Mouse (Mus musculus): ENCODE measurements around the gene Pitpnm3. TPM values are rescaled to one million over a fixed set of nuclear protein-coding genes. Genes with fewer than 3 reads are reported as not detected.

The Pitpnm3 gene
- polyA plus RNA-seq, 1 experiment from 2014 or later: 0.39 TPM

DNA sequence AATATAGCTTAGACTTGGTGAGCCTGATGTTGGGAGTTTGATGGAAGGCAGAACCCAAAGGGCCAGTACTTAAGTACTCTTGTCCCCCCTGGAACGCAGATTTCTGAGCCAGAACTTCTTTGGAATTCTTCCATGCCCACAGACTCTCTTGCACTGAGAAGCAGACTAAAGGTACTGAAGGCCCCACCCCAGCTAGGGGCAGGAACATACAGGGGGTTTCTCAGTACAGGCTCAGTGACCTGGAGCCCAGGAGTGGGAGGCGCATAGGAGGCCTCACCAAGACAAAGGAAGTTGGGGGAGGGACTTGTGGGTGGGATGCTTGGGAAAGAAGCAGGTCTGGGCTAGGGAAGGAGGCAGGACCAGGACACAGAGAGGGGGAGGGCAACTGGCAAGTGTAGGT is 15.5 kb upstream of the Pitpnm3 start:
- Histone ChIP-seq H3K36me3 (ENCODE audit: control insufficient read depth, insufficient read depth, low read length) (peaks cover 25% of the 10 kb centered on the region), H3K9me3 (ENCODE audit: control insufficient read depth, low read length) (no peaks in the 10 kb centered on the region), H3K27ac (replicated peaks in 1 of 2; ENCODE audit: control insufficient read depth in 1 of 2, insufficient read depth in 1 of 2, low read depth in 2 of 2, low read length in 2 of 2) (no peak overlapping the region), H3K4me2 (ENCODE audit: low read length) (no peak overlapping the region), H3K27me3 (ENCODE audit: control insufficient read depth, insufficient read depth, low read length) (no peaks in the 10 kb centered on the region), H3K9ac (ENCODE audit: low read length) (no peak overlapping the region), H3K4me1 (ENCODE audit: control insufficient read depth in 2 of 2, insufficient read depth in 2 of 2, low read length in 2 of 2) (no peaks in the 10 kb centered on the region), H3K4me3 (ENCODE audit: control insufficient read depth in 1 of 2, insufficient read depth in 1 of 2, low read depth in 1 of 2, low read length in 2 of 2) (no peak overlapping the region)
- ATAC-seq (ENCODE audit: insufficient number of reproducible peaks, insufficient read depth, low FRiP score, low read depth): no peak
- whole genome bisulfite sequencing: 58% methylated on average over 2 of the region's 2 CpGs

DNA sequence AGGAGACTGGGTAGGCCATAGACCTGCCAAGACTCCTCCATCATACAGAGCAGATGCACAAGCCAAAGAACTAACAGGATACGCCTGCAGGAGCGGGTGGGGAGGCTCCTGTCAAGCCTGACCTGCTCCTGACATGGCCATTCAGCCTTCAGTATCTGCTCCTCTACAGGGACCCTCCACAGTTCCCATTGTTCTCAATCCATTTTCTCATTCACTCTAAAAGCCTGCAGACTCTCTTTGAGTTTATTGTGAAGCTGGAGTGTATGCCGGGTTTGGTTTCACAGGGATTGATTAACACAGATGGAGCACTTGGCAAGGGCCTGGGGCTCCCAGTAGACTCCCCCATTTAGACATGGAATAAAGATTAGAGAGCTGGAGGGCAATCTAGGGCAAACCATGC is 12.3 kb upstream of the Pitpnm3 start:
- Histone ChIP-seq H3K4me2 (ENCODE audit: low read length) (no peak overlapping the region), H3K4me3 (ENCODE audit: control insufficient read depth in 1 of 2, insufficient read depth in 1 of 2, low read depth in 1 of 2, low read length in 2 of 2) (no peak overlapping the region), H3K9ac (ENCODE audit: low read length) (no peak overlapping the region), H3K27ac (replicated peaks in 1 of 2; ENCODE audit: control insufficient read depth in 1 of 2, insufficient read depth in 1 of 2, low read depth in 2 of 2, low read length in 2 of 2) (no peak overlapping the region), H3K27me3 (ENCODE audit: control insufficient read depth, insufficient read depth, low read length) (peaks cover 6% of the 10 kb centered on the region; the same call in 1 of the 2 replicates), H3K4me1 (ENCODE audit: control insufficient read depth in 2 of 2, insufficient read depth in 2 of 2, low read length in 2 of 2) (0 out of 4 replicates have a peak, but pooled peaks cover 0 to 2% of the 10 kb centered on the region in 2 experiments), H3K36me3 (ENCODE audit: control insufficient read depth, insufficient read depth, low read length) (no peaks in the 10 kb centered on the region), H3K9me3 (ENCODE audit: control insufficient read depth, low read length) (no peaks in the 10 kb centered on the region)
- WGBS: 65% methylated on average over 3 of the region's 3 CpGs
- ATAC-seq (ENCODE audit: insufficient number of reproducible peaks, insufficient read depth, low FRiP score, low read depth): no peak

DNA sequence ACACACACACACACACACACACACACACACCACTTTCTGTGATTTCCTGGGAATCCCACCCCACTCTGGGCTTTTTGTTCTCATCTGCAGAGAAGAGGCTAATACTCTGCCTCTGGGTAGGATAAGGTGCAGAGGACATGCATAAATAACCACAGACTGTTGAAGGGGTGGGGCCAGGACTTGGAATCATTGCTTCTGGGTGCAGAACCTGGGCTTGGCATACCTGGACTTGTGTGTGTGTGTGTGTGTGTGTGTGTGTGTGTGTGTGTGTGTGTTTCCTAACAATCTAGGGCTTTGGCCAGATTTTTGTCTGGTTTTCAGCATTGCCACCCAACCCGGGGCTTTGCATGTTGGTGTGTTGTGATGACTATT is 10.3 kb upstream of the Pitpnm3 start:
- Histone ChIP-seq H3K27ac (replicated peaks in 1 of 2; ENCODE audit: control insufficient read depth in 1 of 2, insufficient read depth in 1 of 2, low read depth in 2 of 2, low read length in 2 of 2) (no peak overlapping the region), H3K9ac (ENCODE audit: low read length) (no peak overlapping the region), H3K4me1 (ENCODE audit: control insufficient read depth in 2 of 2, insufficient read depth in 2 of 2, low read length in 2 of 2) (0 out of 4 replicates have a peak, but pooled peaks cover 0 to 2% of the 10 kb centered on the region in 2 experiments), H3K27me3 (ENCODE audit: control insufficient read depth, insufficient read depth, low read length) (peaks cover 6% of the 10 kb centered on the region; the same call in 1 of the 2 replicates), H3K9me3 (ENCODE audit: control insufficient read depth, low read length) (no peaks in the 10 kb centered on the region), H3K4me3 (ENCODE audit: control insufficient read depth in 1 of 2, insufficient read depth in 1 of 2, low read depth in 1 of 2, low read length in 2 of 2) (no peak overlapping the region), H3K4me2 (ENCODE audit: low read length) (no peak overlapping the region), H3K36me3 (ENCODE audit: control insufficient read depth, insufficient read depth, low read length) (no peaks in the 10 kb centered on the region)
- no peak for ATAC-seq (ENCODE audit: insufficient number of reproducible peaks, insufficient read depth, low FRiP score, low read depth)
- WGBS: 69% methylated on average over 1 of the region's 1 CpGs

DNA sequence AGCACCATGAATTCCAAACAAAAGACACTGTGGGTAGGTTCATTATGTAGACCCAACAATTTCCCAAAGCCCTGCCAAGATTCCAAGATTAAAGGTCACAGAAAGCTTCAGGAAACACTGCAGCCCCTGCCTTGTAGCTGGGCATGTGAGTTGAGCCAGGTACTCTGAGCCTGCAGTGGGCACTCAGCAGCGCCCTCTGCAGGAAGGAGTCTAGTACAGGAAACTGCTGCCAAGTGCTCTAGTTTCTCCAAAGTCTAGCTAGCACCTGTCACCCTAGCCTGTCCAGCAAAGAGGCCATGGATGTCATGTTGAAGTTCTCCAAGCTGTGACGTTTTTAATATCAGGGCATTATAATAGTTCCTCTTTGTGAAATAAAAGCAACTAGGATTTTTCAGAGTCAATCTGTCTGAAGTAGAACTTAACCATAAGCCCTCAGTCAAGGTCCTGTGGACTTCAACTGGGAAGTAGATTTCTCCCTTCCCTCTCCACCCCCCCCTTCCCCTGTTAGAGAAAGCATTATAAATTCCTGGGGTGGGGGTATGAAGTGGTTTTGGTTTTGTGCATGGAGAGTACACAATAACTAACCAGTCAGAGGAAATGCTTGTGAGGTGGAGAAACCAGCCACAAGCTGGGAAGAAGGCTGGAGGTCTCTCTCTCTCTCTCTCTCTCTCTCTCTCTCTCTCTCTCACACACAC is 9.8 kb upstream of the Pitpnm3 start:
- Histone ChIP-seq H3K27me3 (ENCODE audit: control insufficient read depth, insufficient read depth, low read length) (peaks cover 6% of the 10 kb centered on the region; the same call in 1 of the 2 replicates), H3K4me1 (ENCODE audit: control insufficient read depth in 2 of 2, insufficient read depth in 2 of 2, low read length in 2 of 2) (0 out of 4 replicates have a peak, but pooled peaks cover 0 to 2% of the 10 kb centered on the region in 2 experiments), H3K4me2 (ENCODE audit: low read length) (no peak overlapping the region), H3K9me3 (ENCODE audit: control insufficient read depth, low read length) (no peaks in the 10 kb centered on the region), H3K36me3 (ENCODE audit: control insufficient read depth, insufficient read depth, low read length) (no peaks in the 10 kb centered on the region), H3K27ac (replicated peaks in 1 of 2; ENCODE audit: control insufficient read depth in 1 of 2, insufficient read depth in 1 of 2, low read depth in 2 of 2, low read length in 2 of 2) (no peak overlapping the region), H3K9ac (ENCODE audit: low read length) (no peak overlapping the region), H3K4me3 (ENCODE audit: control insufficient read depth in 1 of 2, insufficient read depth in 1 of 2, low read depth in 1 of 2, low read length in 2 of 2) (no peak overlapping the region)
- ATAC-seq (ENCODE audit: insufficient number of reproducible peaks, insufficient read depth, low FRiP score, low read depth): no peak
- WGBS: 8% methylated on average over 2 of the region's 2 CpGs

DNA sequence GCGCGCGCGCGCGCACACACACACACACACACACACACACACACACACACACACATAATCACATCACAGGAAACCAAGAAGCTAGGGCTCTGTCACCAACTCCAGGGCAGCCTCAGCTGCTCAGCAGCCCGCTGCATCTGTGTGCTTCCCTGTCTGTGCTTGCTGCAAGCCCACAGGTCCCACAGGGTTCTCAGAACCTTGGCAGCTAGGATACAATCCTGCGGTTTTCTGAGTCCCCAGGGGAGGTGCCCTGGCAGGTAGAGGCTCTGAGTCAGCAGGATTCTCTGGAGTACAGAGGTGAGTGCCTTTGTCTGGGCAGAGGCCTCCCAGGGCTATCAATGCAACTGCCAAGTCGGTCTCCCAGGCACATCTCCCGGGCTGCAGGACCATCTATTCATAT is 7.3 kb upstream of the Pitpnm3 start:
- H3K4me1 ChIP-seq (ENCODE audit: control insufficient read depth in 2 of 2, insufficient read depth in 2 of 2, low read length in 2 of 2): peaks cover 0 to 2% of the 10 kb centered on the region in 2 experiments; a peak in 1 of 4 replicates
- no peak overlapping the region for H3K9ac ChIP-seq (ENCODE audit: low read length)
- no peak overlapping the region for H3K27ac ChIP-seq (replicated peaks in 1 of 2; ENCODE audit: control insufficient read depth in 1 of 2, insufficient read depth in 1 of 2, low read depth in 2 of 2, low read length in 2 of 2)
- peaks cover 15% of the 10 kb centered on the region for H3K27me3 ChIP-seq (ENCODE audit: control insufficient read depth, insufficient read depth, low read length)
- 54% methylated on average over 10 of the region's 10 CpGs for WGBS
- H3K9me3 ChIP-seq (ENCODE audit: control insufficient read depth, low read length): no peaks in the 10 kb centered on the region
- ATAC-seq (ENCODE audit: insufficient number of reproducible peaks, insufficient read depth, low FRiP score, low read depth): no peak
- no peak overlapping the region for H3K4me3 ChIP-seq (ENCODE audit: control insufficient read depth in 1 of 2, insufficient read depth in 1 of 2, low read depth in 1 of 2, low read length in 2 of 2)
- H3K4me2 ChIP-seq (ENCODE audit: low read length): no peak overlapping the region
- H3K36me3 ChIP-seq (ENCODE audit: control insufficient read depth, insufficient read depth, low read length): no peaks in the 10 kb centered on the region

DNA sequence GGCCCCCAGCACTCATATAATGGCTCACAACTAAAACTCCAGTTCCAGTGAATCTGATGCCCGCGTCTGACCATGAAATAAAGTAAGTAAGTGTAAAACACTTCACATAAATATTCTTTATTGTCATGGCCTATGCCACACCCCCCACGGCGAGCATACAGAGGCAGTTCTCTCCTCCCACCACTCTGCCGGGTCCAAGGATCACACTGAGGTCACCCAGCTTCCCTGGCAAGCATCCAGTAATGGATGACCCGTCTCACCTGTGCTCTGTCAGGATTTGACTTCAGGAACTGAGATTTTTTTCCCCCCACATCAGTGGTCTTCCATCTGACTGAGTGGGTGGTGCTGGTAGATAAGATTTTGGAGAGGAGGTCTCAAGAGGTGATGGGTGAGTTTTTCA is 4.6 kb upstream of the Pitpnm3 start:
- Histone ChIP-seq H3K27me3 (ENCODE audit: control insufficient read depth, insufficient read depth, low read length) (peaks cover 35% of the 10 kb centered on the region), H3K9me3 (ENCODE audit: control insufficient read depth, low read length) (no peaks in the 10 kb centered on the region), H3K4me3 (ENCODE audit: control insufficient read depth in 1 of 2, insufficient read depth in 1 of 2, low read depth in 1 of 2, low read length in 2 of 2) (no peak overlapping the region), H3K4me1 (ENCODE audit: control insufficient read depth in 2 of 2, insufficient read depth in 2 of 2, low read length in 2 of 2) (no peaks in the 10 kb centered on the region; a peak in 2 of 4 replicates), H3K4me2 (ENCODE audit: low read length) (no peak overlapping the region), H3K9ac (ENCODE audit: low read length) (no peak overlapping the region), H3K36me3 (ENCODE audit: control insufficient read depth, insufficient read depth, low read length) (no peaks in the 10 kb centered on the region), H3K27ac (replicated peaks in 1 of 2; ENCODE audit: control insufficient read depth in 1 of 2, insufficient read depth in 1 of 2, low read depth in 2 of 2, low read length in 2 of 2) (no peak overlapping the region)
- no peak for ATAC-seq (ENCODE audit: insufficient number of reproducible peaks, insufficient read depth, low FRiP score, low read depth)
- WGBS: 51% methylated on average over 6 of the region's 6 CpGs

DNA sequence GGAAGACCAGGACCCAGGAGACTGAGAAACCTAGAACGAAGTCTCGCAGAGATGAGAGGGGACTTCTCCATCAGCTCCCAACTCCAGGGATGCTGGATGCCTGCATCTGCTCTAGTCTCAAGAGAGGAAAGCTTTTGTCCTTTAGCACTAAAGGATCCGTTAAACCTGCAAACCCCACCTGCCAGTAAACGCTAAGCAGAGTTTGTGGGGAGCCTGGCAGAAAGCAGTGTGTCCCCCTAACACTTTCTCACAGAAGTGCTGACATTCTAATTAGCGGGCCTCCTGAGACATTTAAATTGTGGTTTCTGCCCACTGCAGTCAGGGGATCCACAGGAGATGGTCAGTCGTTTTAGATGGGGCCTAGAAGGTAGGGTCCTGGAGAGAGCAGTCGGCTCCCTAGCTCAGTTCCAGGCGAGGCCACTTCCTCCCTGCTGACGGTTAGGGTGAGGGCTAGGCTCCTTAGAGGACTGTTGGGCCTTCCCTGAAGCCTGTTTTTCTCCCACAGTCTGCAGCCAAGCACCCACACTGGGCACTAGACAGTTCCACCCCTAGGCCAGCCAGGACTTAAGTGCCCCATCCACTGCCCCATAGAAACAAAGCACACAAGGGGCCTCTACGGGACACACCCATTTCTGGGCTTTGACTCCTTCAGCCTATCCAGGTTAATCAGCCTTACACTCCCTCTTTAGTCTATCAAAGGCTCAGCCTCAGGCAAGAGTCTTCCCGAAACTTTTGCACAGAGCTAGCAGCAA is 829 bp upstream of the Pitpnm3 start:
- WGBS: 49% methylated on average over 11 of the region's 11 CpGs
- Histone ChIP-seq H3K4me3 (ENCODE audit: control insufficient read depth in 1 of 2, insufficient read depth in 1 of 2, low read depth in 1 of 2, low read length in 2 of 2) (peak overlapping the region in 1 of 2 experiments; percentile 56; a peak in 3 of 4 replicates), H3K9ac (ENCODE audit: low read length) (peak overlapping the region; percentile 71; the same call in 1 of the 2 replicates), H3K9me3 (ENCODE audit: control insufficient read depth, low read length) (no peaks in the 10 kb centered on the region), H3K36me3 (ENCODE audit: control insufficient read depth, insufficient read depth, low read length) (no peaks in the 10 kb centered on the region), H3K4me2 (ENCODE audit: low read length) (peak overlapping the region; percentile 96), H3K4me1 (ENCODE audit: control insufficient read depth in 2 of 2, insufficient read depth in 2 of 2, low read length in 2 of 2) (peaks cover 17 to 19% of the 10 kb centered on the region in 2 experiments), H3K27me3 (ENCODE audit: control insufficient read depth, insufficient read depth, low read length) (peaks cover 46% of the 10 kb centered on the region), H3K27ac (replicated peaks in 1 of 2; ENCODE audit: control insufficient read depth in 1 of 2, insufficient read depth in 1 of 2, low read depth in 2 of 2, low read length in 2 of 2) (no peak overlapping the region)
- ATAC-seq (ENCODE audit: insufficient number of reproducible peaks, insufficient read depth, low FRiP score, low read depth): no peak

Data from heart, embryonic 14.5 days (tissue).